Mouse (Mus musculus): Measurements from ENCODE around the gene Atad5. TPM values are rescaled to one million over a fixed set of nuclear protein-coding genes. Genes with fewer than 3 reads are reported as not detected.
A peak's percentile ranks its signal among the peaks of the same experiment; 100 is the strongest.
"Not testable (repeated sequence)": the region's sequence is repeated elsewhere in the genome, so short reads cannot be mapped to it uniquely, and the experiment has no call there.

Atad5 gene
- polyA plus RNA-seq, 1 experiment from 2014 or later: 9.3 TPM

GRCm38 (mm10) chr11:80168121-80168520 is 78.9 kb downstream of the Atad5 start:
- 85% methylated on average over 9 of the region's 9 CpGs for WGBS
- no peak for ATAC-seq (ENCODE audit: insufficient number of reproducible peaks, low FRiP score, low TSS enrichment, low read depth)
- Histone ChIP-seq H3K9ac (no peak overlapping the region), H3K4me3 (replicated peaks) (no peak overlapping the region), H3K4me1 (no peaks in the 10 kb centered on the region), H3K36me3 (no peaks in the 10 kb centered on the region), H3K27ac (replicated peaks) (no peak overlapping the region; the same call in 1 of the 2 replicates), H3K9me3 (replicated peaks) (no peaks in the 10 kb centered on the region), H3K27me3 (no peaks in the 10 kb centered on the region), H3K4me2 (replicated peaks) (no peak overlapping the region)

GRCm38 (mm10) chr11:80168611-80169249 is 79.5 kb downstream of the Atad5 start:
- Histone ChIP-seq H3K4me3 (replicated peaks) (no peak overlapping the region), H3K4me2 (replicated peaks) (no peak overlapping the region), H3K27me3 (no peaks in the 10 kb centered on the region), H3K36me3 (no peaks in the 10 kb centered on the region), H3K9me3 (replicated peaks) (no peaks in the 10 kb centered on the region), H3K4me1 (no peaks in the 10 kb centered on the region), H3K9ac (no peak overlapping the region), H3K27ac (replicated peaks) (no peak overlapping the region)
- WGBS: 76% methylated on average over 4 of the region's 4 CpGs
- no peak for ATAC-seq (ENCODE audit: insufficient number of reproducible peaks, low FRiP score, low TSS enrichment, low read depth)

- 75% methylated on average over 3 of the region's 3 CpGs for WGBS
- H3K27ac ChIP-seq (replicated peaks): no peak overlapping the region
- no peak for ATAC-seq (ENCODE audit: insufficient number of reproducible peaks, low FRiP score, low TSS enrichment, low read depth)
Measured at GRCm38 (mm10) chr11:80169629-80170028, 80.4 kb downstream of the Atad5 start.

GRCm38 (mm10) chr11:80170351-80170750 is 81.2 kb downstream of the Atad5 start:
- Histone ChIP-seq H3K36me3 (no peaks in the 10 kb centered on the region), H3K4me2 (replicated peaks) (no peak overlapping the region), H3K4me1 (no peaks in the 10 kb centered on the region), H3K27ac (replicated peaks) (no peak overlapping the region), H3K9ac (no peak overlapping the region), H3K9me3 (replicated peaks) (no peaks in the 10 kb centered on the region), H3K27me3 (no peaks in the 10 kb centered on the region), H3K4me3 (replicated peaks) (no peak overlapping the region)
- no peak for ATAC-seq (ENCODE audit: insufficient number of reproducible peaks, low FRiP score, low TSS enrichment, low read depth)
- 59% methylated on average over 5 of the region's 5 CpGs for WGBS

More at GRCm38 (mm10) chr11:80169629-80170028, 80.4 kb downstream of the Atad5 start:
- no peaks in the 10 kb centered on the region for H3K9me3 ChIP-seq (replicated peaks)
- H3K36me3 ChIP-seq: no peaks in the 10 kb centered on the region
- no peak overlapping the region for H3K4me2 ChIP-seq (replicated peaks)
- H3K4me1 ChIP-seq: no peaks in the 10 kb centered on the region
- no peaks in the 10 kb centered on the region for H3K27me3 ChIP-seq
- H3K9ac ChIP-seq: no peak overlapping the region
- no peak overlapping the region for H3K4me3 ChIP-seq (replicated peaks)

- Histone ChIP-seq H3K4me1 (no peaks in the 10 kb centered on the region), H3K27me3 (no peaks in the 10 kb centered on the region), H3K4me2 (replicated peaks) (no peak overlapping the region), H3K9ac (no peak overlapping the region), H3K4me3 (replicated peaks) (no peak overlapping the region), H3K9me3 (replicated peaks) (no peaks in the 10 kb centered on the region), H3K27ac (replicated peaks) (no peak overlapping the region), H3K36me3 (no peaks in the 10 kb centered on the region)
- WGBS: 66% methylated on average over 4 of the region's 4 CpGs
- no peak for ATAC-seq (ENCODE audit: insufficient number of reproducible peaks, low FRiP score, low TSS enrichment, low read depth)
Measured at GRCm38 (mm10) chr11:80171884-80172283, 82.7 kb downstream of the Atad5 start.

GRCm38 (mm10) chr11:80173963-80174670 is 84.9 kb downstream of the Atad5 start:
- Histone ChIP-seq H3K9ac (no peak overlapping the region), H3K36me3 (no peaks in the 10 kb centered on the region), H3K9me3 (replicated peaks) (no peaks in the 10 kb centered on the region), H3K4me1 (no peaks in the 10 kb centered on the region), H3K4me2 (replicated peaks) (no peak overlapping the region), H3K4me3 (replicated peaks) (no peak overlapping the region), H3K27ac (replicated peaks) (no peak overlapping the region), H3K27me3 (no peaks in the 10 kb centered on the region)
- ATAC-seq (ENCODE audit: insufficient number of reproducible peaks, low FRiP score, low TSS enrichment, low read depth): no peak
- 76% methylated on average over 11 of the region's 11 CpGs for WGBS

- H3K4me1 ChIP-seq: no peaks in the 10 kb centered on the region
- no peaks in the 10 kb centered on the region for H3K9me3 ChIP-seq (replicated peaks)
- H3K9ac ChIP-seq: no peak overlapping the region
- no peak for ATAC-seq (ENCODE audit: insufficient number of reproducible peaks, low FRiP score, low TSS enrichment, low read depth)
- no peak overlapping the region for H3K27ac ChIP-seq (replicated peaks)
- H3K36me3 ChIP-seq: no peaks in the 10 kb centered on the region
- H3K4me3 ChIP-seq (replicated peaks): no peak overlapping the region
- WGBS: 66% methylated on average over 11 of the region's 11 CpGs
- H3K4me2 ChIP-seq (replicated peaks): no peak overlapping the region
- no peaks in the 10 kb centered on the region for H3K27me3 ChIP-seq
Measured at GRCm38 (mm10) chr11:80176911-80177895, 88.0 kb downstream of the Atad5 start.

GRCm38 (mm10) chr11:80178316-80178715 is 89.1 kb downstream of the Atad5 start:
- no peaks in the 10 kb centered on the region for H3K4me1 ChIP-seq
- H3K9ac ChIP-seq: no peak overlapping the region
- H3K4me2 ChIP-seq (replicated peaks): no peak overlapping the region
- H3K27ac ChIP-seq (replicated peaks): no peak overlapping the region
- WGBS: 72% methylated on average over 8 of the region's 8 CpGs
- H3K4me3 ChIP-seq (replicated peaks): no peak overlapping the region
- H3K9me3 ChIP-seq (replicated peaks): no peaks in the 10 kb centered on the region
- no peaks in the 10 kb centered on the region for H3K36me3 ChIP-seq
- ATAC-seq (ENCODE audit: insufficient number of reproducible peaks, low FRiP score, low TSS enrichment, low read depth): no peak
- H3K27me3 ChIP-seq: no peaks in the 10 kb centered on the region

GRCm38 (mm10) chr11:80181021-80181749 is 92.0 kb downstream of the Atad5 start:
- H3K9ac ChIP-seq: no peak overlapping the region
- WGBS: 69% methylated on average over 5 of the region's 5 CpGs
- H3K27me3 ChIP-seq: no peaks in the 10 kb centered on the region
- H3K9me3 ChIP-seq (replicated peaks): no peaks in the 10 kb centered on the region
- H3K36me3 ChIP-seq: no peaks in the 10 kb centered on the region
- no peak overlapping the region for H3K27ac ChIP-seq (replicated peaks)
- no peaks in the 10 kb centered on the region for H3K4me1 ChIP-seq
- H3K4me2 ChIP-seq (replicated peaks): no peak overlapping the region
- no peak for ATAC-seq (ENCODE audit: insufficient number of reproducible peaks, low FRiP score, low TSS enrichment, low read depth)
- H3K4me3 ChIP-seq (replicated peaks): no peak overlapping the region

- 39% methylated on average over 12 of the region's 12 CpGs for WGBS
- H3K4me2 ChIP-seq (replicated peaks): peak overlapping the region; percentile 74
- not testable (repeated sequence) for H3K27me3 ChIP-seq; H3K9me3 ChIP-seq (replicated peaks); H3K4me1 ChIP-seq; H3K36me3 ChIP-seq
- H3K4me3 ChIP-seq (replicated peaks): peak overlapping the region; percentile 77
- ATAC-seq (ENCODE audit: insufficient number of reproducible peaks, low FRiP score, low TSS enrichment, low read depth): peak; percentile 63
- peak overlapping the region; percentile 81 for H3K9ac ChIP-seq
- peak overlapping the region; percentile 87 for H3K27ac ChIP-seq (replicated peaks)
Measured at GRCm38 (mm10) chr11:80183054-80183704, 94.0 kb downstream of the Atad5 start.
